Mouse (Mus musculus) liver, embryonic 14.5 days (tissue): ENCODE results near the gene Ext2. TPM values are rescaled to one million over a fixed set of nuclear protein-coding genes. Genes with fewer than 3 reads are reported as not detected.

Experiments used
- ATAC-seq: fragments of 200-750 bp; cut with Nextera tagmentation; 2 replicates; pipeline ENCODE4 v1.8.0; 2017; ENCODE audit warnings: moderate number of reproducible peaks, mild to moderate bottlenecking, moderate library complexity; ENCODE audit not compliant: insufficient read depth
- DNase-seq, 3 experiments: peaks; one replicate each; pipeline ENCODE4 v3.0.0-alpha.2; 2012 to 2013; ENCODE audit warnings: low read depth in 3 of 3, low spot score in 3 of 3
- H3K27ac ChIP-seq: fragments of 300-500 bp; sonication (generic); 2 replicates; pipeline ENCODE4 v1.5.1; 2014; ENCODE audit warnings: moderate library complexity, mild to moderate bottlenecking, control low read depth, inconsistent platforms
- H3K27me3 ChIP-seq: fragments of 300-500 bp; sonication (generic); 2 replicates; pipeline ENCODE4 v1.6.1; 2014; ENCODE audit warnings: mild to moderate bottlenecking, low read length, moderate library complexity; ENCODE audit not compliant: control insufficient read depth, insufficient read depth
- H3K36me3 ChIP-seq: fragments of 300-500 bp; sonication (generic); replicated peaks from 2 replicates; pipeline ENCODE4 v1.6.1; 2014; ENCODE audit warnings: low read depth; ENCODE audit not compliant: control insufficient read depth, insufficient read depth
- H3K4me1 ChIP-seq, 2 experiments: fragments of 200-500 bp in 1 of 2; fragments of 300-500 bp in 1 of 2; sonication (generic) in 1 of 2; replicated peaks; 2 replicates each; pipeline ENCODE4 v1.6.1; 2012 to 2014; ENCODE audit warnings: antibody characterized with exemption in 1 of 2, inconsistent platforms in 1 of 2, low read length in 1 of 2; ENCODE audit not compliant: control insufficient read depth in 2 of 2, insufficient read depth in 2 of 2
- H3K4me2 ChIP-seq: fragments of 300-500 bp; sonication (generic); 2 replicates; pipeline ENCODE4 v1.6.1; 2014; ENCODE audit warnings: low read depth, mild to moderate bottlenecking, control low read depth, moderate library complexity
- H3K4me3 ChIP-seq, 2 experiments: fragments of 200-500 bp in 1 of 2; fragments of 300-500 bp in 1 of 2; sonication (generic) in 1 of 2; 2 replicates each; pipeline ENCODE4 v1.5.1; 2012 to 2014; ENCODE audit warnings: low read depth in 2 of 2, low read length in 2 of 2, mild to moderate bottlenecking in 2 of 2, control low read depth in 1 of 2, inconsistent platforms in 1 of 2, moderate library complexity in 1 of 2; ENCODE audit not compliant: insufficient read depth in 1 of 2
- H3K9ac ChIP-seq: fragments of 300-500 bp; sonication (generic); replicated peaks from 2 replicates; pipeline ENCODE4 v1.6.1; 2014; ENCODE audit warnings: mild to moderate bottlenecking, control low read depth, moderate library complexity
- H3K9me3 ChIP-seq: fragments of 300-500 bp; sonication (generic); 2 replicates; pipeline ENCODE4 v1.6.1; 2016; ENCODE audit warnings: low read length, mixed read lengths; ENCODE audit not compliant: control insufficient read depth
- CTCF ChIP-seq: IDR thresholded peaks from 2 replicates; pipeline ENCODE4 v1.5.1; 2016; ENCODE audit warnings: antibody characterized with exemption, low read depth, control low read depth
- EP300 ChIP-seq: IDR thresholded peaks from 2 replicates; pipeline ENCODE4 v1.6.1; 2016; ENCODE audit warnings: antibody characterized with exemption, low read depth
- WGBS: fragments of 180-500 bp; shearing (Covaris S2); extraction: QIAGEN DNeasy Blood & Tissue Kit; methylation state at CpG from one replicate; pipeline ENCODE4 v1.1.7; 2014; ENCODE audit not compliant: insufficient replicate concordance; 5-methylcytosine and 5-hydroxymethylcytosine counted together
- polyA plus RNA-seq, 2 experiments: library from polyadenylated mRNA; depleted of rRNA in 1 of 2; stranded (reverse) in 1 of 2; unstranded in 1 of 2; fragments of >200 nt; fragmentation: Nextera tagmentation in 1 of 2; extraction: Ambion mirVana in 1 of 2; gene quantifications; 2 replicates each; pipeline versions ENCODE4 v1.2.1 to v1.2.3; 2012 to 2014

Ext2 gene
- polyA plus RNA-seq, 2 experiments, result 10.9 to 22.1 TPM

DNA sequence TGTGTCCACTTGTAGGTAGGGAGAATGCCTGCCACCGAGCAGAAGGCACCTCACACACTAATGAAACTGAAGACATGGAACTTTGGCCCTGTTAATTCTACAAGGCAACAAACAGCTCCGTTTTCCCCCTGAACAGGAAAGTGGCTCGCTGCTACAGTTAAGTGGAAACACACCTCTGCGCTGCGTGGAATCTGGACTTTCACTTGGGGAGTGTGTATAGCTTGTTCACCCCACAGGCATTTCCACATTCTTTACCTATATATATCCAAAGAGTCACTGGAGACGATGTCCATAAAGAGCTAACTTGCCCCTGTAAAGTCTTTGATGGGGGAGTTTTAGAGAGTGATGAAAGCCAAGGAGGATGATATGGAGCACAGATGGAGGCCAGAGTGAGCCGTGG lies 89.7 kb downstream of the Ext2 start:
- H3K27ac ChIP-seq, result no peak overlapping the region
- WGBS, result 72% methylated on average over 7 of the region's 7 CpGs
- no peak for TF ChIP-seq CTCF
- TF ChIP-seq EP300, result no peak
- H3K4me2 ChIP-seq, result no peak overlapping the region
- DNase-seq (no peak), ATAC-seq (no peak)
- H3K9ac ChIP-seq, result no peak overlapping the region
- no peaks in the 10 kb centered on the region for H3K36me3 ChIP-seq
- no peak overlapping the region for H3K4me3 ChIP-seq
- no peaks in the 10 kb centered on the region for H3K9me3 ChIP-seq
- H3K27me3 ChIP-seq, result no peaks in the 10 kb centered on the region
- H3K4me1 ChIP-seq, result no peaks in the 10 kb centered on the region

DNA sequence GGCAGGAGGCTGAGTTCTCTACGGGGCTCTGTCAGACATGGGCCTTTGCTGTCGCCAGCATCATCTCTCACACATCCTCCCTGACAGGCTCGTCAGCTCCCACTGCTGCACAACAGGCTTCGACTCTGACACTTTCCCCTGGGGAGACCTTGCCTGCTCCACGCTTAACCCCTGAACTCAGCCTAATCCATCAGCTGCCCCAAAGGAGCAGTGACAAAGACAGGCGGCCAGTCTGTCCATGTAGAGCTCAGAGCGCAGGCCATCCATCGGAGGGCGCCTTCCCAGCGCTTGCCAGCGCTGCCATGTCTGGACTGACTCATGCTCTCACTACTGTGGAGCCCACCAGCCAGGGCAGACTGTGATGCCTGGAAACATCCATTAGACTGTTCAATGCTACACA lies 92.8 kb downstream of the Ext2 start:
- Histone ChIP-seq H3K9me3 (no peaks in the 10 kb centered on the region), H3K27me3 (no peaks in the 10 kb centered on the region), H3K36me3 (no peaks in the 10 kb centered on the region), H3K4me3 (no peak overlapping the region), H3K9ac (no peak overlapping the region), H3K4me2 (no peak overlapping the region), H3K4me1 (no peaks in the 10 kb centered on the region), H3K27ac (no peak overlapping the region)
- DNase-seq (no peak), ATAC-seq (no peak)
- TF ChIP-seq CTCF (0 out of 2 replicates have a peak, but pooled peaks have one; percentile 8), EP300 (no peak)
- 79% methylated on average over 11 of the region's 11 CpGs for WGBS

DNA sequence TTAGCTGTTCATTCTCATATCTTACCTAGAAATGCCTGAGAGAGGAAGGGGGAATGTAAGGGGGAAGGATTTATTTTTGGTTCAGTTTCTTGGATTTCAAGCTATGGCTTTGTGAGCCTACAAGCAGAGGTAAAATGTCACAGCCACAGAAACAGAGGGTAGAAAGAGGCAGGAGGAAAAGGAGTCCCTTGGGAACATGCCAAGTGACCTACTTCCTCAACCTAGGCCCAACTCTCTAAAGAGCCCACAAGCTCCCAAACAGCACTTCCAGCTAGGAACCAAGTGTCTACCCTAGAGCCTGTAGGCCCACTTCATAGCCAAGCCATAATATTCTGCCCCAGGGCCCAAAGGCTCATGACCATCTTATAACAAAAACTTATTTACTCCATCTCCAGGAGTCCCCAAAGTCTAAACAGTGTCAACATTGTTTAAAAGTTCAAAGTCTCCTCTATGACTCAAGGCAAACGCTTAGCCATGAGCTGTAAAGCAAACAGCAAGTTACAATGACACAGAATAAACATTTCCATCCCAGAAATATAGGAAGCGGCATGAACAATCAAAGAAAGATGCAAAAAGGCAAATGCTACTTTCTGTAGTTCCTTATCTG lies 99.1 kb downstream of the Ext2 start:
- Histone ChIP-seq H3K36me3 (no peaks in the 10 kb centered on the region), H3K9me3 (no peaks in the 10 kb centered on the region), H3K4me2 (no peak overlapping the region), H3K9ac (no peak overlapping the region), H3K4me1 (peaks cover 0 to 4% of the 10 kb centered on the region in 2 experiments; a peak in 2 of 4 replicates), H3K4me3 (no peak overlapping the region), H3K27ac (no peak overlapping the region), H3K27me3 (no peaks in the 10 kb centered on the region)
- 61% methylated on average over 2 of the region's 2 CpGs for WGBS
- DNase-seq (no peak), ATAC-seq (no peak)
- no peak for TF ChIP-seq EP300
- TF ChIP-seq CTCF, result no peak

DNA sequence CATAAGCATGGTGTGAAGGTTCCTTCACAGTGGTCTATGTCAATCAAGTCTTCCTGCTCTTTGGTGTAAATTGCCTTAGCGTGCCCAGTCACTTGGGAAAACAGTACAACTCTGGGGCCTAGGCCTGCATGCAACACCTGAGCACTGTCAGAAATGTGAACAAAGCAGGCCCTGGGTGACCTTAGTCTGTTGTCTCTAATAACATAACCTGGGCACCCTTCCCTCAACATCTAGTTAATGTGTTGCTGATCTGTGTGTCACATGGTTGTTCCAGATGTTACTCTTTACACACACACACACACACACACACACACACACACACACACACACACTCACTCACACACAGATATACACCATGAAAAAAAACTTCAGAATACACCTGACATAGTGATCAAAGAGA lies 101.4 kb downstream of the Ext2 start:
- H3K36me3 ChIP-seq, result no peaks in the 10 kb centered on the region
- no peak overlapping the region for H3K27ac ChIP-seq
- H3K4me3 ChIP-seq, result no peak overlapping the region
- WGBS, result 64% methylated on average over 1 of the region's 1 CpGs
- H3K4me2 ChIP-seq, result no peak overlapping the region
- peaks cover 0 to 4% of the 10 kb centered on the region in 2 experiments; a peak in 2 of 4 replicates for H3K4me1 ChIP-seq
- H3K27me3 ChIP-seq, result no peaks in the 10 kb centered on the region
- TF ChIP-seq EP300 (no peak), CTCF (no peak)
- DNase-seq (no peak), ATAC-seq (no peak)
- H3K9ac ChIP-seq, result no peak overlapping the region
- H3K9me3 ChIP-seq, result no peaks in the 10 kb centered on the region

DNA sequence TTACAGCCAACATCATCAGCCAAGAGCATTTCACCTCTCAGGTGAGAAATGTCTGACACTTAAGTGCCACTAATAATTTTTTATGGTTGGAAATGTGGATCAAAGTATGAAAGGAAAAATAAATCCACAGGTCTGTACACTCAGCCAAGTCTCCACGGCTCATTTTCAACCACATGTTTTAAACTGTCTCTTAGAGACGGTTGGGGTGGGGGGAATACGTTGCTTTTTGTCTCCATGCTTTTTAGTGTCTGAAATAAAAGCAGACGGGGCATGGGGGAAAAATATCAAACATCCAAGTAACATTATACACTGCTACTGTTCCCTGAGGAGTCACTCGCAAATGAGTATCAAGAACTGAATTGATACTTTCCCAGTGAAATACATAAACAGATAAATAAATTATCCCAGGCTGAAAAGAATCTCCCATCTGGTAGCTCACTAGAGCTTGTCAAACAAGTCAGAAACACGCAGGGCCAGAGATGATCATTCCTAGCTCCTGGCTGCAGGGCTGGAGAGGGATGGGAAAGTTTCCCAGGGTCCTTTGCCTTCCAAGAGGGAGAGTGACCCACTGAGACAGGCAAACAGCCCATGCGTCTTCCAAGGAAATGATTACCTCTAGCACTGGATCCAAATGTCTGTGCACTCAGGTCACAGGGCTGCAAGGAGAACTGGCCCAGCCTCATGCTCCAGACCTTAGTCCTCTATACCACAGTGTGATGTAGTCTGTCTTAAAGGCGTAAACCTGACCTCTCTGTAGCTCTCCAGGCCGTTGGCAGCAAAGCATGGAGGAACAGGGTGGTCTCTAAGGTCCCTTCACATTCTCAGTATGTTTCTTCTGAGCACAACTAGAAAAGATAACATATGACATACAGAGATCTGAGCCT lies 102.3 kb downstream of the Ext2 start:
- Histone ChIP-seq H3K36me3 (no peaks in the 10 kb centered on the region), H3K4me2 (no peak overlapping the region), H3K4me3 (no peak overlapping the region), H3K9me3 (no peaks in the 10 kb centered on the region), H3K9ac (no peak overlapping the region), H3K27me3 (no peaks in the 10 kb centered on the region), H3K27ac (no peak overlapping the region), H3K4me1 (peaks cover 0 to 4% of the 10 kb centered on the region in 2 experiments; a peak in 2 of 4 replicates)
- WGBS, result 71% methylated on average over 9 of the region's 9 CpGs
- no peak for ATAC-seq
- DNase-seq, result no peak
- TF ChIP-seq EP300 (no peak), CTCF (no peak)
